Mouse (Mus musculus) thymus, adult 18-20 months (tissue): Measurements from ENCODE around the gene Plekha5.
A peak's percentile ranks its signal among the peaks of the same experiment; 100 is the strongest.

ENCODE experiments used
- DNase-seq, 2 experiments: peaks; one replicate each; pipeline ENCODE4 v3.0.0; 2022; ENCODE audit warnings: mixed read lengths in 2 of 2

Plekha5 gene

DNA sequence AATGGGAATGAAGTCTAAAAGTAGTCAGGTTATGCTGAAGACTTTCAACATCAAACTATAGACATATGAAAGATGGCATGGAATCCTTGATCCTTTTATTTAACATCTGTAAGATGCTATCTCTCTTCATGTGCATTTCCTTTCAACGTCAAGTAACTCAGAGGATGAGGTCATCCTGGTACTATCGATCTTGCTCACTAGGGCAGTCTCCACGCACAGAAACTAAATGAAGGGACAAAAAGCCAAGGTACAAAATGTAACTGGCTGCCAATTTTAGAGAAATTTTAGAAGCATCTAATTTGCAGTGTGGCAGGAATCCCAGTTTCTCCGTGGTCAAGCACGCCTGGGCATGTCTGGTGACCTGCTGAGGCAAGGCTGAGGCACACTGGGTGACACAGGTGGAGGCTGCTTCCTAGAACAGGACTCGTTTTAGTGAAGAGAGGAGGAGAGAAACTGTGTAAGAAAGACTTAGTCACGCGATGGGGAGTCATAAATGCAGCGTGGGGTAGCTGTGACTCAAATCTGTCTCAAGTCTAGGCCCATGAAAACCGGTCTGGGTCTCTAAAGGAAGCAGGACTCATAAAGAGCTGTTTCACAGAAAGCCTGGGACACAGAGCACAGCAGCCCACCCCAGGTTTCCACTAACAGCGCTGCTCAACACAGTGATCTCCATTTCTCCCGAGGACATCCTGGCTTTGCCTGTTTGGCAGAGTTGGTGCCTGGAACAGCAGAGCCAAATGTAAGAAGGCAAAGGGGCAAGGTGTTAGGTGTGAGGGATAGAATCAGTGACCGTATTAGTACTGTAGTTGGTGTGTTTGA lies 196.9 kb downstream of the Plekha5 start:
- no peak for DNase-seq

DNA sequence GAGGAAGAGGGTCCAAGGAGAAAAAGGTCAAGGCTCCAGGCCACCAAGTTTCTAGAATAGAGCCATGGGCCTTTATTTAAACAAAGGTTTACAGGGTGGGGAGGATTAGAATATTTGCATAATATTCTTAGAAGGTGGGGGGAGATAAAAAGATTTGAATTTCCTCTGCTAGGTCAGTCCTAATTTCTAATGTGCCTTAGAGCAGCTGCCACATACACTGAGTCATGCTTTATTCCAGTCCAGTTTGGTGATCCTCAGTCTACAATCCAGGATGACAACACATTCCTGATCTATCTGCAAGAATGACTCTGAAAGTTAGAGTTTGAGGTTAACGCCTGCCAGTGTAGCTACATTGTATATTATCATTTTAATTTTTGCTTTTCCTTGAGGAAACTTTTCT lies 197.8 kb downstream of the Plekha5 start:
- DNase-seq, result no peak

DNA sequence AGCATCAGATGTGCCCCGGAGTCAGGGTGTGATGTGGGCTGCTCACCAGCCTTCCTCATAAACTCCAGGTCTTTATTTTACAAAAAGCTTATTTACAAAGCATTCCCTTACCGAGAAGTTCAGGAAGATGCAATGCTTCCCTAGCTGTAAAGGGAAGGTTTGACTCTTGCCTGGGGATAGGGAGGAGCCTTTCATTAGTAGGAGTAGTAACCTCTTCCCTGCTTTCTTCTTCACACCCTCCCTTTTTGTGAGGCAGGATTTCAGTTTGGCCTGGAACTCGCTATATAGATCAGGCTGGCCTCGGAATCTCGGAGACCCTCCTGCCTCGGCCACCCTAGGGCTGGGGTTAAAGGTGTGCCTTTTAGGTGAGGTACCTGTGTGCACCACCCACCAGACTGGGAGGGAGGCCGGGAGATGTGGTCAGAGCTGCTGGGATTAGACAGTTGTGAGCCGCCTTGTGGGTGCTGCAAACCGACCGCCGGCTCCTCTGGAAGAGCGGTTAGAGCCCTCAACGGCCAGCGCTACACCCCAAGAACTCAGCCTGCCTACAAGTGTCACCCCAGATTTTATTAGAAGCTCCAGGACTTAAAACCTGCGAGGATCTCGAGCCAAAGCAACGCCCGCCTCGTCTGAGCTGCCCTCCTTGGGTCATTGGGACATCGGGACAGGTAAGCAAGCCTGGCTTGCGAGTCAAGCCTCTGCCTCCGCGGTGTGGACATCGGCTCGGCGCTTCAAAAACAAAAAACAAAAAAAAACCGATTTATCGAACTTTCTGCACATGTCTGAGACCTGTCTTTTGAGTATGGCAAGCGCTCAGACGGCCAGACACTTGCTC lies 198.8 kb downstream of the Plekha5 start, which contains the start of gene Aebp2:
TSS of gene Aebp2 (plus strand) at position 273 of the 835 bp plus-strand sequence.
- peak in 1 of 2 experiments; percentile 24 for DNase-seq

DNA sequence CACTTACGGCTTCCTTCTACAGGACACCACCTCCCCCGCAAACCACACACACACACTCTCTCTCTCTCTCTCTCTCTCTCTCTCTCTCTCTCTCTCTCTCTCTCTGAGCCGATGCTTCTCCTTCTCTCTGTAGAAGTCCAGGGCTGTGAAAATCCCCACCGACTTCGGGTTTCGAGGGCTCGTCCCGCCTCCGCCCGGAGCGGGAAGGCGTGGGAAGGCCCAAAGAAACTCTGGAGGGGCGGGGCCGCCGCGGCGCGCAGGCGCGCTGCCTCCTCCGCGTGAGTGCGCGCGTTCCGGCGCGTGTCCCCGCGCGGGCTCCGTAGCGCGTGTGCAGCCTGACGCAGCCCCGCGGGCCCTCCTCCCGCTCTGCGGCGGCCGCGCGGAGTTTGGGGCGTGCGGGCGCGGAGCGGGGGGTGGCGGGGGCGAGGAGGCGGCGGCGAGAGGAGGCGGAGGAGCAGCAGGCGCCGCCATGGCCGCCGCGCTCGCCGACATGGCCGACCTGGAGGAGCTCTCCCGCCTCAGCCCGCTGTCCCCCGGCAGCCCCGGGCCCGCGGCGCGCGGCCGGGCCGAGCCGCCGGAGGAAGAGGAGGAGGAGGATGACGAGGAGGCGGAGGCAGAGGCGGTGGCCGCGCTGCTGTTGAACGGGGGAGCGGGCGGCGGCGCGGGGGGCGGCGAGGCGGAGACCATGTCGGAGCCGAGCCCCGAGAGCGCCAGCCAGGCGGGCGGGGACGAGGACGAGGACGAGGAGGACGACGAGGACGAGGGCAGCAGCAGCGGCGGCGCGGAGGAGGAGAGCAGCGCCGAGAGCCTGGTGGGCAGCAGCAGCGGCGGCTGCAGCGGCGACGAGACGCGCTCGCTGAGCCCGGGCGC lies 199.6 kb downstream of the Plekha5 start:
- peak; percentile 87 to 89 for DNase-seq

GRCm38 (mm10) chr6:140624096-140625051 lies 200.5 kb downstream of the Plekha5 start:
- DNase-seq, result peak; percentile 49 to 55

GRCm38 (mm10) chr6:140629176-140629859 lies 205.5 kb downstream of the Plekha5 start:
- no peak for DNase-seq

DNA sequence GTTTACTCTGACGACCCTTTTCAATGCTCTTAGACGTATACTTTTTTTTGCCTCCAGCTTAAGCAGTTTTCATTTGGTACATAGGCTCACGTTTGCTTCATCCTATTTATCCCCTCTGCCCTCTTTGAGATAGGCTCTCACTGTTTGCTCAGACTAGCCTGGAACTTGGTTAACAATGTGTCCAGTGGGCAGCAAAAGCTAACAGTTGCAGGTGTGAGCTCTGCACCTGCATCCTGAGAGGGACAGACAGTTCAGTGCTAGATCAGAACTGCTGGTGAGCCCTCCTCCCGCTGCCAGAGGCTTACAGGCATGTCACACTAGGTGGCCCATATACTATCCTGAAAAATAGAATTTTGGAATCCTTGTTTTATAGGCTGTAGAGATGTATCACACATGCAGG lies 206.5 kb downstream of the Plekha5 start:
- DNase-seq, result peak in 1 of 2 experiments; percentile 43

DNA sequence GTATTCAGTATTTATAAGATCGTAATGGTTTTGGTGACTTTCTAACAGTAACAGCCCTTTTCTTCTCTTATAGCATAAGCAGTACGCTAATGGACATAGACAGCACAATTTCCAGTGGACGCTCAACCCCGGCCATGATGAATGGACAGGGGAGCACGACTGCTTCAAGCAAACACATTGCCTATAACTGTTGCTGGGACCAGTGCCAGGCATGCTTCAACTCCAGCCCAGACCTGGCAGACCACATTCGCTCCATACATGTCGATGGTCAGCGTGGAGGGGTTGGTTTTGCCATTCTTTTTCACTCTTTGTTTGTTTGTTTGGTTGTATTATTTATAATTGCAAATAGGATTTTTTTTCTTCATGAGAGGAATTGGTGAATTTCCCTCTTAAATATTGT lies 209.8 kb downstream of the Plekha5 start:
- DNase-seq, result no peak

GRCm38 (mm10) chr6:140636290-140636689 lies 212.4 kb downstream of the Plekha5 start:
- DNase-seq, result no peak

DNA sequence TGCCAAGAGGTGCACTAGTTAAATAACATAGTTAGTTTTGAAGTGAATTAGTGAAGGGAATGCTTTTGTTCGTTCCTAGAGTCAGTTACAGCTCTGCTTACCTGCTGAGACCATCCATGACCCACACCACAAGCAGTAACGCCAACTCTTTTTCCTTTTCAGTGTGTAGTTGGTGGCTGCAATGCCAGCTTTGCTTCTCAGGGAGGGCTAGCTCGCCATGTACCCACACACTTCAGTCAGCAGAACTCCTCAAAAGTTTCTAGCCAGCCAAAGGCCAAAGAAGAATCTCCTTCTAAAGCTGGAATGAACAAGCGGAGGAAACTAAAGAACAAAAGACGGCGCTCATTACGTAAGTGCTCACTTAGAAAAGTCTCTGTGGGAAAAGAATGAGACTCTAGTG lies 218.2 kb downstream of the Plekha5 start:
- no peak for DNase-seq

GRCm38 (mm10) chr6:140642655-140643054 lies 218.8 kb downstream of the Plekha5 start:
- DNase-seq, result no peak

- DNase-seq, result no peak
Measured at GRCm38 (mm10) chr6:140645931-140646330, 222.1 kb downstream of the Plekha5 start.
